Mouse (Mus musculus): Measurements from ENCODE around the gene Tsc22d3. TPM values are rescaled to one million over a fixed set of nuclear protein-coding genes. Genes with fewer than 3 reads are reported as not detected.
A peak's percentile ranks its signal among the peaks of the same experiment; 100 is the strongest.

Tsc22d3 gene
- total and polyA plus RNA-seq, 3 experiments, result 133 to 205 (median 140) TPM

DNA sequence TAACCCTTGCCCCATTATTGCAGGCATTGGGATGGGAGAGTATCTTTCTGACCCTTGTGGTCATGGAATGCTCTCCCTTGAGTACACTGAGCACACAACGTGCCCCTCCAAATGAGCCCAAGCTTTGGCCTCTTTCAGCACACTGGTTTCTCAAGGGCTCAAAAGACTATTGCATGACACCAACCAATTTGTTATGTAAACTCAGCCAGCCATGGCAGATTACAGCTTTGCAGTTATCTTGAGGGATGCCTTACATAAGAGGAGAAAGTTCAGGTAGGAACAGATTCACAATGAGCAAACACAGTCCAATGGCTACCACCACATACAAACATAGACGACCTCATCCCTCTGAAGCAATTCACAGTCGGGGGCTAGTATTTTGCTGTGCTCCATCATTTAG lies 9.3 kb downstream of the Tsc22d3 start:
- WGBS, result 66% methylated on average over 3 of the region's 3 CpGs
- Histone ChIP-seq H3K79me2 (replicated peaks; ENCODE audit: control insufficient read depth, insufficient read depth, low read length) (no peaks in the 10 kb centered on the region), H3K4me3 (no peak overlapping the region), H3K27me3 (ENCODE audit: control insufficient read depth, insufficient read depth, low read length) (no peaks in the 10 kb centered on the region), H3K36me3 (ENCODE audit: control insufficient read depth, insufficient read depth, low read length) (peaks cover 3% of the 10 kb centered on the region), H3K27ac (no peak overlapping the region), H3K4me1 (ENCODE audit: control insufficient read depth, insufficient read depth, low read length) (peaks cover 4% of the 10 kb centered on the region), H3K9ac (ENCODE audit: low read depth, low read length) (no peak overlapping the region)
- TF ChIP-seq EP300 (IDR thresholded peaks at IDR 0.05; ENCODE audit: insufficient read depth, low read depth, low read length), result no peak
- no peak for TF ChIP-seq CTCF (IDR thresholded peaks at IDR 0.05)
- TF ChIP-seq POLR2A (IDR thresholded peaks at IDR 0.05; ENCODE audit: insufficient read depth, low read depth, low read length), result no peak
- intact Hi-C loops (cut with DNase I), result no loop called here
- DNase-seq, result no peak

DNA sequence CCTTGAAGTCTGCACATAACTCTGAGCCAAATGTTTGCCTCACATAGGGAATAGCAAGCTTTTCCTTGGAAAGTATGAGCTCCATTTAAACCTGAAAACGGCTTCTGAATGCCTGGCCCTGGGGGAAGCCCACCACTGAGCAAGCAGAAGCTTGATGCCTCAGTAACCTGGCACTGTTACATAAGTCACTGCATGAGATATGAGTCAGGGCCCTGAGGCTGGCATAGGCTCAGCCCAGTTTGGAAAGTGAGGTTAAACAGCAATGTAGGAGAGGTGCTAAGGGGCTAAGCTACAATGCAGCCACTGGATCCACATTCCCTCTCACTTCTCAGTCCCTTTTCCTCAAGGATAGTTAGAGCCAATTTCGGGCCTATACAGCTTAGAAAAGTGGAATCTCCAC lies 10.3 kb downstream of the Tsc22d3 start:
- TF ChIP-seq EP300 (IDR thresholded peaks at IDR 0.05; ENCODE audit: insufficient read depth, low read depth, low read length) (no peak), POLR2A (IDR thresholded peaks at IDR 0.05; ENCODE audit: insufficient read depth, low read depth, low read length) (no peak), CTCF (IDR thresholded peaks at IDR 0.05) (no peak)
- Histone ChIP-seq H3K9ac (ENCODE audit: low read depth, low read length) (no peak overlapping the region), H3K27ac (no peak overlapping the region), H3K27me3 (ENCODE audit: control insufficient read depth, insufficient read depth, low read length) (no peaks in the 10 kb centered on the region), H3K4me1 (ENCODE audit: control insufficient read depth, insufficient read depth, low read length) (peaks cover 4% of the 10 kb centered on the region), H3K4me3 (no peak overlapping the region), H3K79me2 (replicated peaks; ENCODE audit: control insufficient read depth, insufficient read depth, low read length) (no peaks in the 10 kb centered on the region), H3K36me3 (ENCODE audit: control insufficient read depth, insufficient read depth, low read length) (peaks cover 4% of the 10 kb centered on the region)
- intact Hi-C loops (cut with DNase I), result no loop called here
- WGBS, result 71% methylated on average over 2 of the region's 2 CpGs
- DNase-seq, result no peak

DNA sequence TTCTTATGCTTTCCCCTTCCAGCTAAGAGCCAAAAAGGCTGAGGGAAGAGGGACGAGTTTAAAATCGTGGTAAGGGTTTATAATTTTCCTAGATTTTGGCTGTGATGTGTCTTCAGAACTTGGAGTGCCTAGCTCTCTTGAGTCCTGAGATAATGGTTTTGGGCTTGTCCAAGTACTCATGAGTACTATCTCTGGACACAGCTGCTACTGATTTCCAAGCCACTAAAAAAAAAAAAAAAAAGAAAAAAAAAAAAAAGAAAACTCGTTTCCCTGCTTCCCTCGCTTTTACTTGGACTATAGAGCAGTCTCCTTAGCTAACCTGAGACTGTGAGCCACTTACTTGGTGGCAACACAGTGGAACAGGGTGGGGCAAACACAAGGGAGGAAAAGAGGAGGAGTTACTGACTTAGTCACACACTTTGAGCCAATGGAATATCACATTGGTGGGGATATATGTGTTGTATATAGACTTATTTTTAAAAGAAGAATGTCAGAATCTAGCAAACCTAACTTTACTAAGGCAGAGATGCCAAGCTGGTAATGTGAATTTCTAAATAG lies 11.2 kb downstream of the Tsc22d3 start:
- Histone ChIP-seq H3K36me3 (ENCODE audit: control insufficient read depth, insufficient read depth, low read length) (peaks cover 5% of the 10 kb centered on the region), H3K4me3 (no peak overlapping the region), H3K4me1 (ENCODE audit: control insufficient read depth, insufficient read depth, low read length) (peaks cover 4% of the 10 kb centered on the region), H3K27ac (no peak overlapping the region), H3K79me2 (replicated peaks; ENCODE audit: control insufficient read depth, insufficient read depth, low read length) (no peaks in the 10 kb centered on the region), H3K27me3 (ENCODE audit: control insufficient read depth, insufficient read depth, low read length) (no peaks in the 10 kb centered on the region), H3K9ac (ENCODE audit: low read depth, low read length) (no peak overlapping the region)
- TF ChIP-seq EP300 (IDR thresholded peaks at IDR 0.05; ENCODE audit: insufficient read depth, low read depth, low read length) (no peak), CTCF (IDR thresholded peaks at IDR 0.05) (no peak), POLR2A (IDR thresholded peaks at IDR 0.05; ENCODE audit: insufficient read depth, low read depth, low read length) (no peak)
- WGBS, result 34% methylated on average over 4 of the region's 4 CpGs
- intact Hi-C loops (cut with DNase I), result no loop called here
- DNase-seq, result no peak

DNA sequence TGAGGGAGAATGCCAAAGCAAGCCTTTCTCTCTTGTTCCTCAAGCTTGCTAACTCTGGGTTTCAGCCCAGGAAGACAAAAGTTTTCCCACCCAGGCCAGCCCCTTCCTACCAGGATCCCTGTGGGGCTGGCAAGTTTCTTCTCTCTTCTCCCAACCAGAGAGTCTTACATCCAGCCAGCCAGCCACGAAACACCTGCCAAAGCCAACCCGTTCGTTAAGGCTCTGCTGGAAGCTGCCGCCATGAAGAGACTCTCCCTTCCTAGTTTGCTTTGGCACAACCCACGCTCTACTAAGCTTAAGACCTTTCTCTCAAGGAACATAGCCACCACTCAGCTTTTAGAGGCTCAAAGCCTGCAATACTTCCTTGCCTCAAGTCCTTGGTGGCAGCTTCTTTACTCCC lies 11.9 kb downstream of the Tsc22d3 start:
- no peak overlapping the region for H3K4me3 ChIP-seq

DNA sequence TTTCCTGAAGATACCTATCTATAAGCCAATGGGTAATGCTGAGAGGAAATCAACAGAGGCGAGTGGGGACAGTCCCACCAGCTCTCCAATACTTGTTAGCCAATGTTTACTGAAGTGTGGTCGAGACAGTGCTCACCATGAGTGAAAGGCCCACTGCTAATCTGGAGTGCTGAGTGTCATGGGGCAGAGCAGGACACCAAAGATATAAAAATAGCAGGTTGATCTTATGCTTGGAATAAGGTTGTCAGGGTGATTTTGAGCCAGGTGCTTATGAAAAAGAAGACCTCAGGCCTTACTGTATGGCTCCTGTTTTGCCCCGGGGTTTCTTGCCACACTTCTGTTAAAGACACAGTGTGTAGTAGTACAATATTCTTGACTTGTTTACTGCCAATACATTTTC lies 20.0 kb downstream of the Tsc22d3 start:
- no peak overlapping the region for H3K9ac ChIP-seq (ENCODE audit: low read depth, low read length)
- no peak overlapping the region for H3K4me3 ChIP-seq
- H3K27ac ChIP-seq, result peak overlapping the region; percentile 61
- intact Hi-C loops (cut with DNase I), result no loop called here
- H3K4me1 ChIP-seq (ENCODE audit: control insufficient read depth, insufficient read depth, low read length), result peaks cover 7% of the 10 kb centered on the region
- H3K36me3 ChIP-seq (ENCODE audit: control insufficient read depth, insufficient read depth, low read length), result peaks cover 11% of the 10 kb centered on the region
- H3K27me3 ChIP-seq (ENCODE audit: control insufficient read depth, insufficient read depth, low read length), result no peaks in the 10 kb centered on the region
- no peak for DNase-seq
- 46% methylated on average over 3 of the region's 3 CpGs for WGBS
- no peak for TF ChIP-seq CTCF (IDR thresholded peaks at IDR 0.05)
- H3K79me2 ChIP-seq (replicated peaks; ENCODE audit: control insufficient read depth, insufficient read depth, low read length), result no peaks in the 10 kb centered on the region

More for the DNA sequence above, 11.9 kb downstream of the Tsc22d3 start:
- intact Hi-C loops (cut with DNase I), result no loop called here
- Histone ChIP-seq H3K9ac (ENCODE audit: low read depth, low read length) (no peak overlapping the region), H3K27me3 (ENCODE audit: control insufficient read depth, insufficient read depth, low read length) (no peaks in the 10 kb centered on the region), H3K27ac (no peak overlapping the region), H3K4me1 (ENCODE audit: control insufficient read depth, insufficient read depth, low read length) (peaks cover 4% of the 10 kb centered on the region), H3K36me3 (ENCODE audit: control insufficient read depth, insufficient read depth, low read length) (peaks cover 5% of the 10 kb centered on the region), H3K79me2 (replicated peaks; ENCODE audit: control insufficient read depth, insufficient read depth, low read length) (no peaks in the 10 kb centered on the region)
- TF ChIP-seq CTCF (IDR thresholded peaks at IDR 0.05), result no peak
- no peak for TF ChIP-seq POLR2A (IDR thresholded peaks at IDR 0.05; ENCODE audit: insufficient read depth, low read depth, low read length)
- TF ChIP-seq EP300 (IDR thresholded peaks at IDR 0.05; ENCODE audit: insufficient read depth, low read depth, low read length), result no peak
- 56% methylated on average over 5 of the region's 5 CpGs for WGBS
- DNase-seq, result no peak

DNA sequence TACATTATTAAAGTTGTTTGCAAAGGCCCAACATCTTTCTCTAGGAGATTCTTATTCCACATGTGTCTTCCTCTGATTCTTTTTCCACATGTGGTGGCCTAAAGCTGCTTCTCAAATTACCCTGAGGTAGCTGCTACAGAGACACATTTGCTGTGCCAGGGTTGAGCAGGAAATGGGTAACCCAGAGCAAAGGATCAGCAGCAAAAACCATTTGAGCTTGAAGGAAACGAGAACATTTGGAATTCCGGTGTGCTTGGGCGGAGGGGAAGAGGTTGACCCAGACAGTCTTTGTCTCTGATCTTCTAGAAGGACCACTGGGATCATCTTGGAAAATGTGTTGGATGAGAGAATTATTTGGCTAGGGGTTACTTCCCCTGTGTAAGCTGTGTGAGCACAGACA lies 24.8 kb downstream of the Tsc22d3 start:
- Histone ChIP-seq H3K4me1 (ENCODE audit: control insufficient read depth, insufficient read depth, low read length) (peaks cover 8% of the 10 kb centered on the region), H3K27me3 (ENCODE audit: control insufficient read depth, insufficient read depth, low read length) (no peaks in the 10 kb centered on the region), H3K79me2 (replicated peaks; ENCODE audit: control insufficient read depth, insufficient read depth, low read length) (no peaks in the 10 kb centered on the region), H3K36me3 (ENCODE audit: control insufficient read depth, insufficient read depth, low read length) (peaks cover 18% of the 10 kb centered on the region), H3K4me3 (no peak overlapping the region), H3K9ac (ENCODE audit: low read depth, low read length) (no peak overlapping the region), H3K27ac (peak overlapping the region; percentile 26)
- no peak for TF ChIP-seq EP300 (IDR thresholded peaks at IDR 0.05; ENCODE audit: insufficient read depth, low read depth, low read length)
- intact Hi-C loops (cut with DNase I), result loop anchor here (2.0 kb wide), 1 partner anchor 23 kb away; no protein-coding TSS in a partner anchor
- no peak for DNase-seq
- WGBS, result 53% methylated on average over 3 of the region's 3 CpGs
